Mouse (Mus musculus): ENCODE measurements at regions not wholly inside any gene's neighbourhood (a gene's known extent, or its start where the extent isn't known, plus 50 kb on each side); places are given as distances from the start of the nearest gene placed in this dataset.

- TF ChIP-seq CTCF (IDR thresholded peaks at IDR 0.05 in 2 of 3, conservative IDR thresholded peaks at IDR 0.05 in 1 of 3; ENCODE audit: control insufficient read depth in 1 of 3, insufficient read depth in 1 of 3, low read depth in 2 of 3, low read length in 3 of 3, poor library complexity in 1 of 3, severe bottlenecking in 1 of 3) (no peak), BHLHE40 (IDR thresholded peaks at IDR 0.05; ENCODE audit: borderline replicate concordance, low read depth, low read length) (no peak), USF1 (IDR thresholded peaks at IDR 0.05; ENCODE audit: low read depth, low read length) (no peak), TCF12 (IDR thresholded peaks at IDR 0.05; ENCODE audit: low read depth, low read length) (no peak), JUND (IDR thresholded peaks at IDR 0.05; ENCODE audit: low read depth, low read length) (no peak), EP300 (IDR thresholded peaks at IDR 0.05; ENCODE audit: low read depth in 1 of 2, low read length in 2 of 2) (no peak), ETS1 (IDR thresholded peaks at IDR 0.05; ENCODE audit: low read depth, low read length) (no peak), TAL1 (IDR thresholded peaks at IDR 0.05; ENCODE audit: low read length) (no peak)
These were observed 69.2 kb upstream of the Lclat1 start for GRCm38 (mm10) chr17:73038586-73038985.

All from MEL (cell line).